Mouse (Mus musculus): ENCODE data around the gene Olfr1229. TPM values are rescaled to one million over a fixed set of nuclear protein-coding genes. Genes with fewer than 3 reads are reported as not detected.

Gene Olfr1229
- polyA plus RNA-seq (2015; fragmentation: Nextera tagmentation; extraction: Ambion mirVana) = not detected in 2 replicates

GRCm38 (mm10) chr2:89287914-89288313 lies at the start of gene Olfr1229:
TSS of gene Olfr1229 (minus strand) at chr2:89288014.
- Histone ChIP-seq H3K9ac (replicated peaks; ENCODE audit: low read length) (no peak within 1 kb of the TSS), H3K36me3 (ENCODE audit: insufficient read depth, low read length) (no peaks in the 10 kb centered on the region), H3K27me3 (ENCODE audit: insufficient read depth, low read length) (no peaks in the 10 kb centered on the region), H3K27ac (ENCODE audit: low read length) (no peak within 1 kb of the TSS), H3K9me3 (ENCODE audit: low read length) (no peaks in the 10 kb centered on the region), H3K4me2 (replicated peaks; ENCODE audit: low read depth, low read length) (no peak within 1 kb of the TSS), H3K4me3 (ENCODE audit: low read length) (no peak within 1 kb of the TSS), H3K4me1 (ENCODE audit: insufficient read depth, low read length) (no peaks in the 10 kb centered on the region)
- ATAC-seq (ENCODE audit: low FRiP score, low TSS enrichment) = no peak
- 86% methylated on average over 2 of the region's 2 CpGs for WGBS

- H3K4me2 ChIP-seq (replicated peaks; ENCODE audit: low read depth, low read length) = no peak within 1 kb of the TSS
- H3K4me3 ChIP-seq (ENCODE audit: low read length) = no peak within 1 kb of the TSS
- H3K27me3 ChIP-seq (ENCODE audit: insufficient read depth, low read length) = no peaks in the 10 kb centered on the region
- no peaks in the 10 kb centered on the region for H3K4me1 ChIP-seq (ENCODE audit: insufficient read depth, low read length)
- H3K36me3 ChIP-seq (ENCODE audit: insufficient read depth, low read length) = no peaks in the 10 kb centered on the region
- no peaks in the 10 kb centered on the region for H3K9me3 ChIP-seq (ENCODE audit: low read length)
- no peak within 1 kb of the TSS for H3K9ac ChIP-seq (replicated peaks; ENCODE audit: low read length)
- no peak for ATAC-seq (ENCODE audit: low FRiP score, low TSS enrichment)
- H3K27ac ChIP-seq (ENCODE audit: low read length) = no peak within 1 kb of the TSS
Observed at GRCm38 (mm10) chr2:89329575-89329974, 41.8 kb upstream of the Olfr1229 start, which contains the start of gene Olfr1232. TSS of gene Olfr1232 (minus strand) at chr2:89329675.

GRCm38 (mm10) chr2:89306974-89307373 lies 19.2 kb upstream of the Olfr1229 start, which contains the start of gene Olfr1231:
TSS of gene Olfr1231 (minus strand) at chr2:89307074.
- Histone ChIP-seq H3K36me3 (ENCODE audit: insufficient read depth, low read length) (no peaks in the 10 kb centered on the region), H3K9ac (replicated peaks; ENCODE audit: low read length) (no peak within 1 kb of the TSS), H3K9me3 (ENCODE audit: low read length) (no peaks in the 10 kb centered on the region), H3K4me2 (replicated peaks; ENCODE audit: low read depth, low read length) (no peak within 1 kb of the TSS), H3K4me1 (ENCODE audit: insufficient read depth, low read length) (no peaks in the 10 kb centered on the region), H3K27ac (ENCODE audit: low read length) (no peak within 1 kb of the TSS), H3K4me3 (ENCODE audit: low read length) (no peak within 1 kb of the TSS), H3K27me3 (ENCODE audit: insufficient read depth, low read length) (no peaks in the 10 kb centered on the region)
- WGBS = 89% methylated on average over 2 of the region's 2 CpGs
- no peak for ATAC-seq (ENCODE audit: low FRiP score, low TSS enrichment)

GRCm38 (mm10) chr2:89297168-89297567 lies 9.4 kb upstream of the Olfr1229 start, which contains the start of gene Olfr1230:
TSS of gene Olfr1230 (minus strand) at chr2:89297268.
- Histone ChIP-seq H3K36me3 (ENCODE audit: insufficient read depth, low read length) (no peaks in the 10 kb centered on the region), H3K9ac (replicated peaks; ENCODE audit: low read length) (no peak within 1 kb of the TSS), H3K27me3 (ENCODE audit: insufficient read depth, low read length) (no peaks in the 10 kb centered on the region), H3K4me3 (ENCODE audit: low read length) (no peak within 1 kb of the TSS), H3K9me3 (ENCODE audit: low read length) (no peaks in the 10 kb centered on the region), H3K4me1 (ENCODE audit: insufficient read depth, low read length) (no peaks in the 10 kb centered on the region), H3K27ac (ENCODE audit: low read length) (no peak within 1 kb of the TSS), H3K4me2 (replicated peaks; ENCODE audit: low read depth, low read length) (no peak within 1 kb of the TSS)
- 81% methylated on average over 1 of the region's 1 CpGs for WGBS
- ATAC-seq (ENCODE audit: low FRiP score, low TSS enrichment) = no peak

GRCm38 (mm10) chr2:89253962-89254361 lies 33.9 kb downstream of the Olfr1229 start, which contains the start of gene Olfr1228:
TSS of gene Olfr1228 (minus strand) at chr2:89254062.
- no peak within 1 kb of the TSS for H3K4me3 ChIP-seq (ENCODE audit: low read length)

More at GRCm38 (mm10) chr2:89253962-89254361, 33.9 kb downstream of the Olfr1229 start, which contains the start of gene Olfr1228:
- Histone ChIP-seq H3K27ac (ENCODE audit: low read length) (no peak within 1 kb of the TSS), H3K9ac (replicated peaks; ENCODE audit: low read length) (no peak within 1 kb of the TSS), H3K36me3 (ENCODE audit: insufficient read depth, low read length) (no peaks in the 10 kb centered on the region), H3K4me2 (replicated peaks; ENCODE audit: low read depth, low read length) (no peak within 1 kb of the TSS), H3K27me3 (ENCODE audit: insufficient read depth, low read length) (no peaks in the 10 kb centered on the region), H3K9me3 (ENCODE audit: low read length) (no peaks in the 10 kb centered on the region), H3K4me1 (ENCODE audit: insufficient read depth, low read length) (no peaks in the 10 kb centered on the region)
- ATAC-seq (ENCODE audit: low FRiP score, low TSS enrichment) = no peak

Other genes with a start within 250 kb of the Olfr1229 start
- not detected in 2 replicates for gene Olfr1218, start 226.8 kb downstream of the Olfr1229 start, polyA plus RNA-seq (2015; fragmentation: Nextera tagmentation; extraction: Ambion mirVana)
- not detected in 2 replicates for gene Olfr1219, start 204.5 kb downstream of the Olfr1229 start, polyA plus RNA-seq (2015; fragmentation: Nextera tagmentation; extraction: Ambion mirVana)
- not detected in 2 replicates for gene Olfr1220, start 181.2 kb downstream of the Olfr1229 start, polyA plus RNA-seq (2015; fragmentation: Nextera tagmentation; extraction: Ambion mirVana)
- not detected in 2 replicates for gene Olfr1221, start 170.7 kb downstream of the Olfr1229 start, polyA plus RNA-seq (2015; fragmentation: Nextera tagmentation; extraction: Ambion mirVana)
- not detected in 2 replicates for gene Olfr1222, start 155.0 kb downstream of the Olfr1229 start, polyA plus RNA-seq (2015; fragmentation: Nextera tagmentation; extraction: Ambion mirVana)
- gene Olfr1223, start 136.5 kb downstream of the Olfr1229 start, polyA plus RNA-seq (2015; fragmentation: Nextera tagmentation; extraction: Ambion mirVana) = not detected in 2 replicates
- not detected in 2 replicates for gene Olfr1224-ps1, start 123.9 kb downstream of the Olfr1229 start, polyA plus RNA-seq (2015; fragmentation: Nextera tagmentation; extraction: Ambion mirVana)
- gene Olfr1225, start 113.3 kb downstream of the Olfr1229 start, polyA plus RNA-seq (2015; fragmentation: Nextera tagmentation; extraction: Ambion mirVana) = not detected in 2 replicates
- gene Olfr1226, start 88.0 kb downstream of the Olfr1229 start, polyA plus RNA-seq (2015; fragmentation: Nextera tagmentation; extraction: Ambion mirVana) = not detected in 2 replicates
- gene Olfr1228, start 34.0 kb downstream of the Olfr1229 start, polyA plus RNA-seq (2015; fragmentation: Nextera tagmentation; extraction: Ambion mirVana) = not detected in 2 replicates
- gene Olfr1230, start 9.3 kb upstream of the Olfr1229 start, polyA plus RNA-seq (2015; fragmentation: Nextera tagmentation; extraction: Ambion mirVana) = not detected in 2 replicates
- gene Olfr1231, start 19.1 kb upstream of the Olfr1229 start, polyA plus RNA-seq (2015; fragmentation: Nextera tagmentation; extraction: Ambion mirVana) = not detected in 2 replicates
- not detected in 2 replicates for gene Olfr1232, start 41.7 kb upstream of the Olfr1229 start, polyA plus RNA-seq (2015; fragmentation: Nextera tagmentation; extraction: Ambion mirVana)
- not detected in 2 replicates for gene Olfr1233, start 54.4 kb upstream of the Olfr1229 start, polyA plus RNA-seq (2015; fragmentation: Nextera tagmentation; extraction: Ambion mirVana)
- gene Olfr1234, start 76.9 kb upstream of the Olfr1229 start, polyA plus RNA-seq (2015; fragmentation: Nextera tagmentation; extraction: Ambion mirVana) = not detected in 2 replicates
- gene Olfr1238, start 121.7 kb upstream of the Olfr1229 start, polyA plus RNA-seq (2015; fragmentation: Nextera tagmentation; extraction: Ambion mirVana) = not detected in 2 replicates
- not detected in 2 replicates for gene Olfr1239, start 132.4 kb upstream of the Olfr1229 start, polyA plus RNA-seq (2015; fragmentation: Nextera tagmentation; extraction: Ambion mirVana)
- gene Olfr1240, start 155.0 kb upstream of the Olfr1229 start, polyA plus RNA-seq (2015; fragmentation: Nextera tagmentation; extraction: Ambion mirVana) = not detected in 2 replicates
- not detected in 2 replicates for gene Olfr1241, start 199.1 kb upstream of the Olfr1229 start, polyA plus RNA-seq (2015; fragmentation: Nextera tagmentation; extraction: Ambion mirVana)
- gene Olfr1242, start 210.3 kb upstream of the Olfr1229 start, polyA plus RNA-seq (2015; fragmentation: Nextera tagmentation; extraction: Ambion mirVana) = not detected in 2 replicates
- gene Olfr1243, start 243.5 kb upstream of the Olfr1229 start, polyA plus RNA-seq (2015; fragmentation: Nextera tagmentation; extraction: Ambion mirVana) = not detected in 2 replicates